8 mouse cellular contexts compared by ENCODE assay signal in genomic region chr6:56156836-56157235, GRCm38 (mm10).
"Had no signal": no experiment of that assay in that cellular context is flagged by ENCODE, and none has a peak within 500 bp of the region (broad histone marks: within the 10 kb centered on the region; RNA-seq: fewer than 3 reads in every experiment).

No protein-coding gene starts in this region.

- DNase-seq: kidney, postnatal 10 days; lung, embryonic 14.5 days; lung, postnatal 10 days; lung, postnatal 4 days; midbrain, embryonic 14.5 days; thymus, adult 18-20 months; thymus, postnatal 14 days had no signal

- ATAC-seq: liver, embryonic 12.5 days had no signal
